Mouse (Mus musculus) erythroblast, embryonic 14.5 days (primary cell): ENCODE results near the gene Slc22a12. TPM values are rescaled to one million over a fixed set of nuclear protein-coding genes. Genes with fewer than 3 reads are reported as not detected.

ENCODE experiments used
- H3K27me3 ChIP-seq: 2 replicates; pipeline ENCODE4 v1.6.1; 2012; ENCODE audit warnings: inconsistent platforms; ENCODE audit not compliant: control insufficient read depth
- H3K36me3 ChIP-seq: 2 replicates; pipeline ENCODE4 v1.6.1; 2012; ENCODE audit warnings: mild to moderate bottlenecking, inconsistent platforms; ENCODE audit not compliant: control insufficient read depth
- H3K4me1 ChIP-seq: 2 replicates; pipeline ENCODE4 v1.6.1; 2012; ENCODE audit warnings: inconsistent platforms; ENCODE audit not compliant: control insufficient read depth
- H3K4me3 ChIP-seq: replicated peaks from 2 replicates; pipeline ENCODE3; 2012; ENCODE audit warnings: moderate library complexity, mild to moderate bottlenecking, inconsistent platforms
- H3K9me3 ChIP-seq: 2 replicates; pipeline ENCODE4 v1.6.1; 2012; ENCODE audit warnings: low read length, inconsistent platforms, mixed read lengths; ENCODE audit not compliant: control insufficient read depth
- GATA1 ChIP-seq: IDR thresholded peaks from 2 replicates; pipeline ENCODE4 v1.6.1; 2012; ENCODE audit warnings: low read length, inconsistent platforms, mixed read lengths
- TAL1 ChIP-seq: IDR thresholded peaks from 3 replicates; pipeline ENCODE4 v1.6.1; 2012; ENCODE audit warnings: low read length, inconsistent platforms, mixed read lengths
- polyA plus RNA-seq: library from polyadenylated mRNA; stranded (reverse); fragments of >175 nt; gene quantifications from 2 replicates; pipeline ENCODE4 v1.2.3, GENCODE M21; 2012

The Slc22a12 gene
- polyA plus RNA-seq, 1 experiment = not detected

DNA sequence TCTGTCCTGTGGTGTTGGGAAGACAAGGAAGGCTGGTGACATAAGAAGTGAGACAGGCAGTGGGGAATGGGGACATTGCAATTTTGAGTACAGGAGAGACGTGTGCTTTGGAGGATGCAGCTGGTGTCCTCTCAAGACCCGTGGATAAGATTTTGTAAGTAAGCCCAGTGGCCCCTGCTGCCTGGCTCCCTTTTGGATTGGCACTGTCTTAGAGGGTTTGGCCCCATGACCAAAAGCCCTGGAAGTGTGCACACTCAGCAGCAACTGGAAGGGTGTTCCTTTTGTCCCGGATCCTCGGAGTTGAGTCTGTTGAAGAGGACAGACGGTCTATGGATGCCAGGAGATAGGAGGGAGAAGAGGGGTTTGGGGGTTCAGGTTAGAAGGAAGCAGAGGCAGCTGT lies 2.6 kb upstream of the Slc22a12 start:
- no peaks in the 10 kb centered on the region for H3K9me3 ChIP-seq
- H3K4me3 ChIP-seq = no peak overlapping the region
- no peaks in the 10 kb centered on the region; the same call in 1 of the 2 replicates for H3K27me3 ChIP-seq
- TF ChIP-seq GATA1 = no peak
- no peak for TF ChIP-seq TAL1
- H3K4me1 ChIP-seq = no peaks in the 10 kb centered on the region
- no peaks in the 10 kb centered on the region for H3K36me3 ChIP-seq

DNA sequence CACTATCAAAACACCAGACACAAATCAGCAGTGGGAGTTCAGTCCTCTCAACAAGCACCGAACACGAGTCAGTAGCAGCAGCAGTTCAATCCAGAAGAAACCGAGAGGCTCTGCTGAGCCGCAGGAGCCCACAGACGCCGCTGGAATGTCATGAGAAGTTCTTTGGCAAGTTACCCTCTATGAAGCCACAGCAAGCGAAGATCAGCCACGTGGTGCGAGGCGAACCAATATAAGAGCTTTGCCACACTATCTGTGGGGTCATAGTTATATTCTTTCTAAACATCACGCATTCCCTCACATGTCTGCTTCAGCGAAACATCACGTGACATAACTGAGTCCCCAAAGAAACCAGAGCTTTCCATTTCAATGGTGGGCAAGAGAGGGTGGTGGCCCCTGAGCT lies 1.9 kb upstream of the Slc22a12 start:
- no peaks in the 10 kb centered on the region for H3K9me3 ChIP-seq
- no peaks in the 10 kb centered on the region; the same call in 1 of the 2 replicates for H3K27me3 ChIP-seq
- TF ChIP-seq GATA1 (no peak), TAL1 (no peak)
- no peaks in the 10 kb centered on the region for H3K36me3 ChIP-seq
- H3K4me1 ChIP-seq = no peaks in the 10 kb centered on the region
- H3K4me3 ChIP-seq = no peak overlapping the region

DNA sequence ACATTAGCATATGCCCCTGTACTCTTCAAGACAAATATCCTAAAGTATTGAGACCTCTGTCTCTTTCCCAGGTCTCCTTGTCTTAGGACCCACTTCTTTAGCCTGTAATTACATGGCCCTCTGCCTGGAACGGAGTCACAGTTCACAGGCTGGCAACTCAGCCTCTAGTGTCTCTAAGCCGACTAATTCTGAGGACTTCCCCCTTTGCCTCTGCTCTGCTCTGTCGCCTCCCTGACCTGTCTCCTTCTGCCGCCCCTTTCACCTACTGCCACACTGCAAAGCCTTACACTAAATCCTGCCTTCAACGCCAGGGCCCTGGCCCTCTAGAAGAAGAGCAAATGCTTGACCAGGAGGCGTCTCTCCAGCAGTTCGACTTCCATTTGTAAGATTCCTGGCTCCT lies 686 bp upstream of the Slc22a12 start:
- Histone ChIP-seq H3K27me3 (no peaks in the 10 kb centered on the region; the same call in 1 of the 2 replicates), H3K4me1 (no peaks in the 10 kb centered on the region)
- TF ChIP-seq GATA1 (no peak), TAL1 (no peak)

GRCm38 (mm10) chr19:6543035-6543383 lies 177 bp upstream of the Slc22a12 start:
- no peaks in the 10 kb centered on the region for H3K4me1 ChIP-seq
- H3K4me3 ChIP-seq = no peak overlapping the region
- H3K36me3 ChIP-seq = no peaks in the 10 kb centered on the region
- no peak for TF ChIP-seq TAL1
- TF ChIP-seq GATA1 = no peak
- no peaks in the 10 kb centered on the region for H3K9me3 ChIP-seq
- no peaks in the 10 kb centered on the region; the same call in 1 of the 2 replicates for H3K27me3 ChIP-seq

More for the DNA sequence above, 686 bp upstream of the Slc22a12 start:
- H3K9me3 ChIP-seq = no peaks in the 10 kb centered on the region
- H3K4me3 ChIP-seq = no peak overlapping the region
- H3K36me3 ChIP-seq = no peaks in the 10 kb centered on the region

DNA sequence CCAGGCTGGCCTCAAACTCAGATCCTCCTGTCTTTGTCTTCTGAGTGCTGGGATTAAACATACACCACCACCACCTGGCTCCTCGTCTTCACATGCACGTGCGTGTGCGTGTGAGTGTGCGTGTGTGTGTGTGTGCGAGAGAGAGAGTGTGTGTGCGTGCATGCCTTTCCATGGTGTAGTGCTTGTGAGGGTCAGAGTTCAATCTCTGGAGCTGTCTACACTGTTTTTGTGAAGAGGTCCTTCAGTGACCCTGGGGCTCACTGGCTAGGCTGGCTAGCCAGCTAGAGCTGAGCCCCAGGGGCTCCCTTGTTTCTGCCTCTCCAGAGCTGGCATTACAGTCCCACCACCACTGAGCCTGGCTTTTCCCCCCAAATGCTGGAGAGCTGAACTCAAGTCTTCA lies 1.3 kb downstream of the Slc22a12 start:
- Histone ChIP-seq H3K36me3 (no peaks in the 10 kb centered on the region), H3K27me3 (no peaks in the 10 kb centered on the region; the same call in 1 of the 2 replicates), H3K9me3 (no peaks in the 10 kb centered on the region), H3K4me1 (no peaks in the 10 kb centered on the region), H3K4me3 (no peak overlapping the region)
- TF ChIP-seq TAL1 (no peak), GATA1 (no peak)

DNA sequence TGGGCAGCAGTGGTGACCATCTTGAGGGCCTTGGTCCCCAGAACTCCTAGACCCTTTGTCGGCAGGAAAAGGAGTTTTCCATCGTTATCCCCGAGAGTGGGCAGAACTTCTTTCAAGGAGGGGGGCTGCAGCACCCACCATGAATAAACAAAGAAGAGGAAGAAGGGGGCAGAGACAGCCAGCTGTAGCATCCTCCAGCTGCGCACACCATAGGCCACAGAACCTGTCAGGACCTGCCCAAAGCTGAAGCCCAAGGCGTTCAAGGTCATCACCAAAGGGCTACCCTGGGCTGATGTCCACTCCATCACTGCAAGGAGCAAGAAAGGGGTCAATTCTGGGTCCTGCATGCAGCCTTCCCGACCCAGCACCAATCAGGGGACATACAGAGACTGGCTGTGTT lies 2.6 kb downstream of the Slc22a12 start:
- TF ChIP-seq TAL1 (no peak), GATA1 (no peak)
- Histone ChIP-seq H3K4me3 (no peak overlapping the region), H3K4me1 (no peaks in the 10 kb centered on the region), H3K9me3 (no peaks in the 10 kb centered on the region), H3K27me3 (peaks cover 3% of the 10 kb centered on the region; the same call in 1 of the 2 replicates), H3K36me3 (no peaks in the 10 kb centered on the region)

DNA sequence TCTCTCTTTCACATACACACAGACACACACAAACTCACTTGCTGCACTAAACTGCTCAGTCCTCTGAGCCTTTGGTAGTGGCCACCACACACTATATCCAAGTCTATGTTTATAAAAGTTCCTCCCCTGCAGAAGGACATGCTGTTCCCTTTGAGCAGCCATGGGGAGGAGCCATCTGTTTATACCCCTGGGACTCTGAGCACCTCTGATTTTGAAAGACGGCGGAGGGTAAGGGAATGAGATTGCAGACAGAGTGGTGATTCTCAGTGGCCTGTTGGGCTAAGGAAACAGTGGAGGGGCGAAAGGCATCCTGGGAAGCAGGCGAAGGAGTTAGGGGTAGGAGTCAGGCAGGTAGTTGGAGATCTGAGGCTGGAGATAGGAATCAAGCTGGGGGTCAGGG lies 3.2 kb downstream of the Slc22a12 start:
- no peaks in the 10 kb centered on the region for H3K9me3 ChIP-seq
- H3K36me3 ChIP-seq = no peaks in the 10 kb centered on the region
- TF ChIP-seq TAL1 = no peak
- peaks cover 6% of the 10 kb centered on the region for H3K27me3 ChIP-seq
- H3K4me3 ChIP-seq = no peak overlapping the region
- no peaks in the 10 kb centered on the region for H3K4me1 ChIP-seq

- H3K4me1 ChIP-seq = no peaks in the 10 kb centered on the region
- peaks cover 16% of the 10 kb centered on the region for H3K27me3 ChIP-seq
- no peaks in the 10 kb centered on the region for H3K9me3 ChIP-seq
- H3K36me3 ChIP-seq = no peaks in the 10 kb centered on the region
- TF ChIP-seq TAL1 (no peak), GATA1 (no peak)
- no peak overlapping the region for H3K4me3 ChIP-seq
Observed at GRCm38 (mm10) chr19:6538546-6538945, 4.3 kb downstream of the Slc22a12 start.

GRCm38 (mm10) chr19:6537526-6537925 lies 5.3 kb downstream of the Slc22a12 start:
- Histone ChIP-seq H3K36me3 (no peaks in the 10 kb centered on the region), H3K4me3 (no peak overlapping the region), H3K4me1 (no peaks in the 10 kb centered on the region), H3K27me3 (peaks cover 26% of the 10 kb centered on the region), H3K9me3 (no peaks in the 10 kb centered on the region)
- no peak for TF ChIP-seq GATA1
- TF ChIP-seq TAL1 = no peak

GRCm38 (mm10) chr19:6536696-6537095 lies 6.1 kb downstream of the Slc22a12 start:
- Histone ChIP-seq H3K36me3 (no peaks in the 10 kb centered on the region), H3K9me3 (no peaks in the 10 kb centered on the region; the same call in 1 of the 2 replicates), H3K4me1 (no peaks in the 10 kb centered on the region), H3K4me3 (no peak overlapping the region), H3K27me3 (peaks cover 34% of the 10 kb centered on the region)
- TF ChIP-seq GATA1 (no peak), TAL1 (no peak)
